In genomic region chr11:103102725-103103349, GRCm38 (mm10) we compare ENCODE assay signal across 7 mouse cellular contexts. TPM values are rescaled to one million over a fixed set of nuclear protein-coding genes. Genes with fewer than 3 reads are reported as not detected.
DNase-seq lines count a peak whose midpoint lies in the region; ATAC-seq lines count a peak whose summit lies in the region.

No protein-coding gene starts in this region.

- peak overlapping the region; percentile 67 for H3K4me3 ChIP-seq in embryonic facial prominence, embryonic 10.5 days
- H3K4me3 ChIP-seq in limb, embryonic 11.5 days (ENCODE audit: low read depth, low read length): peak overlapping the region; percentile 30
- H3K4me3 ChIP-seq in midbrain, embryonic 14.5 days (replicated peaks; ENCODE audit: low read depth, low read length): peak overlapping the region; percentile 29

- H3K4me1 ChIP-seq in embryonic facial prominence, embryonic 10.5 days: peaks cover 66% of the 10 kb centered on the region
- H3K4me1 ChIP-seq in limb, embryonic 11.5 days (ENCODE audit: control insufficient read depth, insufficient read depth, low read length): 0 out of 2 replicates have a peak, but pooled peaks cover 7% of the 10 kb centered on the region
- peaks cover 4% of the 10 kb centered on the region; the same call in 1 of the 2 replicates for H3K4me1 ChIP-seq in midbrain, embryonic 14.5 days (ENCODE audit: control insufficient read depth, insufficient read depth, low read length)

- WGBS in embryonic facial prominence, embryonic 10.5 days: under 1% methylated on average over 35 of the region's 35 CpGs
- WGBS in limb, embryonic 11.5 days: under 1% methylated on average over 35 of the region's 35 CpGs
- under 1% methylated on average over 35 of the region's 35 CpGs for WGBS in midbrain, embryonic 14.5 days

- H3K36me3 ChIP-seq in embryonic facial prominence, embryonic 10.5 days (replicated peaks): no peaks in the 10 kb centered on the region
- no peaks in the 10 kb centered on the region for H3K36me3 ChIP-seq in limb, embryonic 11.5 days (ENCODE audit: control insufficient read depth, insufficient read depth, low read length)
- H3K36me3 ChIP-seq in midbrain, embryonic 14.5 days (ENCODE audit: control insufficient read depth, insufficient read depth, low read length): no peaks in the 10 kb centered on the region

- peak overlapping the region; percentile 11 for H3K27ac ChIP-seq in embryonic facial prominence, embryonic 10.5 days (replicated peaks)
- H3K27ac ChIP-seq in limb, embryonic 11.5 days (replicated peaks; ENCODE audit: low read depth, low read length): no peak overlapping the region
- no peak overlapping the region for H3K27ac ChIP-seq in midbrain, embryonic 14.5 days (replicated peaks; ENCODE audit: low read depth, low read length)

- H3K4me2 ChIP-seq in limb, embryonic 11.5 days (ENCODE audit: low read depth, severe bottlenecking): peak overlapping the region; percentile 84
- peak overlapping the region; percentile 64 for H3K4me2 ChIP-seq in midbrain, embryonic 14.5 days (ENCODE audit: low read length)

- DNase-seq in adrenal gland, postnatal 10 days: peak; percentile 99
- peak; percentile 97 for DNase-seq in embryonic facial prominence, embryonic 10.5 days (ENCODE audit: low spot score)
- peak; percentile 98 for DNase-seq in kidney, adult 11 months
- peak; percentile 98 for DNase-seq in limb, embryonic 11.5 days (ENCODE audit: low spot score)
- DNase-seq in midbrain, embryonic 14.5 days: peak; percentile 94
- DNase-seq in spleen, adult 18-20 months: peak; percentile 94 to 98

- H3K9ac ChIP-seq in limb, embryonic 11.5 days (ENCODE audit: low read length): 0 out of 2 replicates have a peak overlapping the region, but pooled peaks have one; percentile 27
- H3K9ac ChIP-seq in midbrain, embryonic 14.5 days (replicated peaks; ENCODE audit: low read length): no peak overlapping the region; the same call in 1 of the 2 replicates

- H3K27me3 ChIP-seq in embryonic facial prominence, embryonic 10.5 days (replicated peaks; ENCODE audit: low read depth, poor library complexity, severe bottlenecking): peaks cover 77% of the 10 kb centered on the region
- peaks cover 29% of the 10 kb centered on the region for H3K27me3 ChIP-seq in limb, embryonic 11.5 days (ENCODE audit: control insufficient read depth, insufficient read depth, low read length)
- H3K27me3 ChIP-seq in midbrain, embryonic 14.5 days (ENCODE audit: control insufficient read depth, insufficient read depth, low read length): peaks cover 30% of the 10 kb centered on the region

- no peaks in the 10 kb centered on the region for H3K9me3 ChIP-seq in embryonic facial prominence, embryonic 10.5 days
- H3K9me3 ChIP-seq in limb, embryonic 11.5 days (ENCODE audit: control insufficient read depth, low read length): no peaks in the 10 kb centered on the region
- no peaks in the 10 kb centered on the region for H3K9me3 ChIP-seq in midbrain, embryonic 14.5 days (ENCODE audit: control insufficient read depth, low read length)

- peak; percentile 88 for ATAC-seq in granulocyte monocyte progenitor cell, adult 5-6 weeks (replicated peaks; ENCODE audit: poor library complexity, severe bottlenecking)
- ATAC-seq in limb, embryonic 11.5 days (ENCODE audit: insufficient number of reproducible peaks, low FRiP score, low TSS enrichment, low read depth): peak; percentile 58
- peak; percentile 79 for ATAC-seq in midbrain, embryonic 14.5 days (ENCODE audit: low FRiP score, low TSS enrichment)

RNA-seq across cellular contexts. Expression of gene Acbd4, which starts 1.4 kb away (rescaled TPM):
- total RNA-seq in adrenal gland, postnatal 10 days (2021): 10 to 100 TPM; 81.0 to 94.7 TPM
- polyA plus RNA-seq in embryonic facial prominence, embryonic 10.5 days (2016; fragmentation: Nextera tagmentation; extraction: Ambion mirVana): 6.3 and 10.1 TPM in 2 replicates
- 4.8 and 9.6 TPM in 2 replicates for total RNA-seq in granulocyte monocyte progenitor cell, adult 5-6 weeks (2014; fragmentation: Nextera tagmentation)
- total RNA-seq in granulocyte monocyte progenitor cell, adult 5-6 weeks (2017): 5.8 and 10.7 TPM in 2 replicates
- 4.8 and 5.2 TPM in 2 replicates for polyA plus RNA-seq in limb, embryonic 11.5 days (2014; fragmentation: Nextera tagmentation; extraction: Ambion mirVana)
- 8.0 and 8.4 TPM in 2 replicates for polyA plus RNA-seq in midbrain, embryonic 14.5 days (2014; fragmentation: Nextera tagmentation; extraction: Ambion mirVana)

RNA-seq across cellular contexts. Expression of gene Plcd3, which starts 1.4 kb away (rescaled TPM):
- total RNA-seq in adrenal gland, postnatal 10 days (2021): 10 to 100 TPM in 1 of 2 experiments, 1 to 10 TPM in 1; 8.7 to 11.0 TPM
- polyA plus RNA-seq in embryonic facial prominence, embryonic 10.5 days (2016; fragmentation: Nextera tagmentation; extraction: Ambion mirVana): 1.7 and 2.6 TPM in 2 replicates
- 0.41 TPM in 1 of 2 replicates, not detected in the other for total RNA-seq in granulocyte monocyte progenitor cell, adult 5-6 weeks (2014; fragmentation: Nextera tagmentation)
- total RNA-seq in granulocyte monocyte progenitor cell, adult 5-6 weeks (2017): 3.2 TPM in 1 of 2 replicates, not detected in the other
- 1.2 and 1.8 TPM in 2 replicates for polyA plus RNA-seq in limb, embryonic 11.5 days (2014; fragmentation: Nextera tagmentation; extraction: Ambion mirVana)
- polyA plus RNA-seq in midbrain, embryonic 14.5 days (2014; fragmentation: Nextera tagmentation; extraction: Ambion mirVana): 0.92 and 1.8 TPM in 2 replicates

RNA-seq across cellular contexts. Expression of gene Hexim1, which starts 13.2 kb away (rescaled TPM):
- 10 to 100 TPM; 49.6 to 50.1 TPM for total RNA-seq in adrenal gland, postnatal 10 days (2021)
- 2.8 and 2.9 TPM in 2 replicates for polyA plus RNA-seq in embryonic facial prominence, embryonic 10.5 days (2016; fragmentation: Nextera tagmentation; extraction: Ambion mirVana)
- 9.7 and 13.5 TPM in 2 replicates for total RNA-seq in granulocyte monocyte progenitor cell, adult 5-6 weeks (2014; fragmentation: Nextera tagmentation)
- total RNA-seq in granulocyte monocyte progenitor cell, adult 5-6 weeks (2017): 28.7 and 31.0 TPM in 2 replicates
- polyA plus RNA-seq in limb, embryonic 11.5 days (2014; fragmentation: Nextera tagmentation; extraction: Ambion mirVana): 5.2 and 5.6 TPM in 2 replicates
- 3.9 and 5.9 TPM in 2 replicates for polyA plus RNA-seq in midbrain, embryonic 14.5 days (2014; fragmentation: Nextera tagmentation; extraction: Ambion mirVana)

RNA-seq across cellular contexts. Expression of gene Hexim2, which starts 29.4 kb away (rescaled TPM):
- total RNA-seq in adrenal gland, postnatal 10 days (2021): 1 to 10 TPM; 4.8 to 8.9 TPM
- 8.4 and 10.9 TPM in 2 replicates for polyA plus RNA-seq in embryonic facial prominence, embryonic 10.5 days (2016; fragmentation: Nextera tagmentation; extraction: Ambion mirVana)
- total RNA-seq in granulocyte monocyte progenitor cell, adult 5-6 weeks (2014; fragmentation: Nextera tagmentation): 2.6 and 6.4 TPM in 2 replicates
- 1.3 and 3.4 TPM in 2 replicates for total RNA-seq in granulocyte monocyte progenitor cell, adult 5-6 weeks (2017)
- polyA plus RNA-seq in limb, embryonic 11.5 days (2014; fragmentation: Nextera tagmentation; extraction: Ambion mirVana): 8.3 and 9.5 TPM in 2 replicates
- polyA plus RNA-seq in midbrain, embryonic 14.5 days (2014; fragmentation: Nextera tagmentation; extraction: Ambion mirVana): 22.9 and 24.7 TPM in 2 replicates
